Mouse (Mus musculus) MEL (cell line): Measurements from ENCODE around the gene Ttpal. TPM values are rescaled to one million over a fixed set of nuclear protein-coding genes. Genes with fewer than 3 reads are reported as not detected.

ENCODE experiments used
- DNase-seq: peaks from one replicate; pipeline ENCODE4 v3.0.0; 2011; ENCODE audit warnings: low read depth, low spot score
- H3K27ac ChIP-seq: 2 replicates; pipeline ENCODE4 v1.5.1; 2012; ENCODE audit warnings: low read depth, mild to moderate bottlenecking, control low read depth, low read length, moderate library complexity; ENCODE audit not compliant: control insufficient read depth
- H3K27me3 ChIP-seq, 2 experiments: fragments of 150-350 bp in 1 of 2; sonication (generic) in 1 of 2; 2 replicates each; pipeline ENCODE4 v1.6.1; 2012; ENCODE audit warnings: low read length in 2 of 2, mild to moderate bottlenecking in 2 of 2, improper control_type of control experiment in 1 of 2, moderate library complexity in 1 of 2; ENCODE audit not compliant: insufficient read depth in 2 of 2, control insufficient read depth in 1 of 2
- H3K36me3 ChIP-seq, 2 experiments: 2 replicates each; pipeline ENCODE4 v1.6.1; 2012 to 2014; ENCODE audit warnings: low read length in 2 of 2, improper control_type of control experiment in 1 of 2, inconsistent platforms in 1 of 2, mild to moderate bottlenecking in 1 of 2; ENCODE audit not compliant: insufficient read depth in 2 of 2, control insufficient read depth in 1 of 2
- H3K4me1 ChIP-seq, 2 experiments: fragments of 150-350 bp in 1 of 2; sonication (generic) in 1 of 2; 2 replicates each; pipeline ENCODE4 v1.6.1; 2012; ENCODE audit warnings: low read length in 2 of 2, improper control_type of control experiment in 1 of 2, mild to moderate bottlenecking in 1 of 2; ENCODE audit not compliant: insufficient read depth in 2 of 2, control insufficient read depth in 1 of 2
- H3K4me3 ChIP-seq, 2 experiments: fragments of 150-350 bp in 1 of 2; sonication (generic) in 1 of 2; 2 replicates each; pipeline ENCODE4 v1.5.1; 2012; ENCODE audit warnings: low read depth in 2 of 2, low read length in 2 of 2, mild to moderate bottlenecking in 2 of 2, moderate library complexity in 2 of 2, control low read depth in 1 of 2, improper control_type of control experiment in 1 of 2; ENCODE audit not compliant: control insufficient read depth in 1 of 2, insufficient read depth in 1 of 2
- H3K79me2 ChIP-seq: 2 replicates; pipeline ENCODE4 v1.6.1; 2012; ENCODE audit warnings: mild to moderate bottlenecking, low read length, moderate library complexity; ENCODE audit not compliant: control insufficient read depth, poor library complexity, insufficient read depth
- H3K9ac ChIP-seq: 2 replicates; pipeline ENCODE4 v1.6.1; 2012; ENCODE audit warnings: low read depth, mild to moderate bottlenecking, control low read depth, low read length, moderate library complexity; ENCODE audit not compliant: control insufficient read depth, poor library complexity, severe bottlenecking
- H3K9me3 ChIP-seq: fragments of 150-350 bp; sonication (generic); replicated peaks from 2 replicates; pipeline ENCODE4 v1.6.1; 2012; ENCODE audit warnings: mild to moderate bottlenecking, low read length, improper control_type of control experiment, moderate library complexity; ENCODE audit not compliant: insufficient read depth
- CHD1 ChIP-seq: IDR thresholded peaks from 2 replicates; pipeline ENCODE4 v1.6.1; 2012; ENCODE audit warnings: low read depth, mild to moderate bottlenecking, inconsistent platforms, low read length, improper control_type of control experiment
- CTCF ChIP-seq, 3 experiments: IDR thresholded peaks in 2 of 3; conservative IDR thresholded peaks in 1 of 3; 2 replicates each; pipeline ENCODE4 v1.5.1; 2011 to 2012; ENCODE audit warnings: low read length in 3 of 3, low read depth in 2 of 3, mild to moderate bottlenecking in 2 of 3, improper control_type of control experiment in 1 of 3, inconsistent platforms in 1 of 3, mixed read lengths in 1 of 3, moderate library complexity in 1 of 3; ENCODE audit not compliant: control insufficient read depth in 1 of 3, insufficient read depth in 1 of 3, poor library complexity in 1 of 3, severe bottlenecking in 1 of 3
- JUND ChIP-seq: IDR thresholded peaks from 2 replicates; pipeline ENCODE4 v1.6.1; 2011; ENCODE audit warnings: low read depth, mild to moderate bottlenecking, improper control_type of control experiment, low read length
- KAT2A ChIP-seq: conservative IDR thresholded peaks from 2 replicates; pipeline ENCODE4 v1.6.1; 2012; ENCODE audit warnings: low read depth, low read length, improper control_type of control experiment, inconsistent platforms
- MAFK ChIP-seq: IDR thresholded peaks from 2 replicates; pipeline ENCODE4 v1.6.1; 2011; ENCODE audit warnings: low read depth, mild to moderate bottlenecking, low read length, improper control_type of control experiment, borderline replicate concordance
- MXI1 ChIP-seq: IDR thresholded peaks from 2 replicates; pipeline ENCODE4 v1.6.1; 2011; ENCODE audit warnings: mild to moderate bottlenecking, low read depth, low read length, improper control_type of control experiment
- MYC ChIP-seq: IDR thresholded peaks from 2 replicates; pipeline ENCODE4 v1.6.1; 2011; ENCODE audit warnings: low read depth, mild to moderate bottlenecking, low read length, improper control_type of control experiment, moderate library complexity
- NELFE ChIP-seq: IDR thresholded peaks from 2 replicates; pipeline ENCODE4 v1.6.1; 2011; ENCODE audit warnings: low read depth, low read length, improper control_type of control experiment
- NRF1 ChIP-seq: IDR thresholded peaks from 2 replicates; pipeline ENCODE4 v1.6.1; 2014; ENCODE audit warnings: low read depth, mild to moderate bottlenecking, inconsistent platforms, low read length, improper control_type of control experiment, moderate library complexity; ENCODE audit not compliant: poor library complexity, insufficient read depth, severe bottlenecking
- RAD21 ChIP-seq: IDR thresholded peaks from 2 replicates; pipeline ENCODE4 v1.6.1; 2011; ENCODE audit warnings: mild to moderate bottlenecking, low read depth, low read length, improper control_type of control experiment
- SIN3A ChIP-seq: IDR thresholded peaks from 2 replicates; pipeline ENCODE4 v1.6.1; 2012; ENCODE audit warnings: low read length, improper control_type of control experiment, inconsistent platforms
- SMC3 ChIP-seq: IDR thresholded peaks from 2 replicates; pipeline ENCODE4 v1.6.1; 2011; ENCODE audit warnings: low read depth, low read length, improper control_type of control experiment
- TAL1 ChIP-seq: IDR thresholded peaks from 2 replicates; pipeline ENCODE4 v1.6.1; 2012; ENCODE audit warnings: mild to moderate bottlenecking, inconsistent platforms, low read length, moderate library complexity, mixed read lengths
- TCF12 ChIP-seq: IDR thresholded peaks from 2 replicates; pipeline ENCODE4 v1.6.1; 2014; ENCODE audit warnings: low read depth, mild to moderate bottlenecking, inconsistent platforms, low read length, improper control_type of control experiment, moderate library complexity
- UBTF ChIP-seq: IDR thresholded peaks from 2 replicates; pipeline ENCODE4 v1.6.1; 2012; ENCODE audit warnings: low read depth, mild to moderate bottlenecking, inconsistent platforms, low read length, improper control_type of control experiment, moderate library complexity, borderline replicate concordance; ENCODE audit not compliant: insufficient read depth
- USF1 ChIP-seq: IDR thresholded peaks from 2 replicates; pipeline ENCODE4 v1.6.1; 2014; ENCODE audit warnings: low read depth, mild to moderate bottlenecking, inconsistent platforms, low read length, improper control_type of control experiment, moderate library complexity
- ZC3H11A ChIP-seq: IDR thresholded peaks from 2 replicates; pipeline ENCODE4 v1.6.1; 2012; ENCODE audit warnings: low read depth, mild to moderate bottlenecking, inconsistent platforms, low read length, improper control_type of control experiment
- ZKSCAN1 ChIP-seq: IDR thresholded peaks from 2 replicates; pipeline ENCODE4 v1.6.1; 2012; ENCODE audit warnings: low read depth, mild to moderate bottlenecking, inconsistent platforms, low read length, improper control_type of control experiment, moderate library complexity
- polyA plus RNA-seq, 2 experiments: library from polyadenylated mRNA; stranded (reverse) in 1 of 2; unstranded in 1 of 2; fragments of >175 nt in 1 of 2; fragments of >200 nt in 1 of 2; gene quantifications; 2 replicates each; pipeline versions ENCODE4 v1.2.1 to v1.2.4; 2012; ENCODE audit warnings: low replicate concordance in 2 of 2, low read depth in 1 of 2; ENCODE audit not compliant: insufficient read length in 2 of 2, insufficient read depth in 1 of 2, missing spikeins in 1 of 2
- total RNA-seq: library from RNA; depleted of rRNA; stranded (reverse); fragments of 300-350 nt; gene quantifications from 2 replicates; pipeline ENCODE4 v1.2.3, GENCODE M21; 2012

Gene Ttpal
- total and polyA plus RNA-seq, 3 experiments, result 18.9 to 20.4 TPM; not detected in 1

DNA sequence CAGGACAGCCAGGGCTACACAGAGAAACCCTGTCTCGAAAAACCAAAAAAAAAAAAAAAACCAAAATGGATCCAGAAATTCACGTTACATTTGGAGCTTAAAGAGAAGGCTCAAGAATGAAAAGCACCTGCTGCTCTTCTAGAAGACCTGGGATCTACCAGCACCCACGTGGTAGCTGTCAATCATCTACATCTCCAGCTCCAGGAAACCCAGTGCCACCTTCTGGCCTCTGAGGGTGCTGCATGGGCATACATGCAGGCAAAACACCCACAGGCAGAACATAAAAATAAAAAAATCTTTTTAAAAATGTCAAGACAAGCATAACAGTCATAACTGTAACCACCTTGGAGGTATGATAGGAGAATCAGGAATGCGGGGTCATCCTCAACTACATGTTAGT lies 4.5 kb upstream of the Ttpal start (continued):
- TF ChIP-seq MXI1 (peak; percentile 96), SIN3A (peak; percentile 74), TCF12 (no peak), TAL1 (no peak), SMC3 (peak; percentile 82), MAFK (no peak), MYC (peak; percentile 96), NELFE (no peak), KAT2A (no peak)

DNA sequence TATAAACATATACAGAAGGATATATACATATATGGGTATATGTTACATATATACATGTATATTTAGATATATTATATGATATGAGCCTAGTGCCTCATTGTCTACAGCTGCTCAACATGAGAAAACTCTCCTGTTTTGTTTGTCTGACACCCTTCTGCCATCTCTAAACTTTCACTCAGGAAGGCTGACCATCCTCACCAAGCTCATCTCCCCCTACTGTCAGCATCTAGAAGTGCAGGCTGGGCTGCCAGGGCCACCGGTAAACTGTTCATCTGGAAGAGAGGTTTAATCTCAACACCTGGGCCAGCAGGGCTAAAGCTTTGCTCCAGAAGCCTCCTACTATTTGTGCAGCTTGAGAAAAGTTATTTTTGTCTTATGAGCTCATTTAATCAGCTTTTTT lies 2.9 kb upstream of the Ttpal start:
- H3K27me3 ChIP-seq, result no peaks in the 10 kb centered on the region
- H3K9me3 ChIP-seq, result no peaks in the 10 kb centered on the region
- H3K4me1 ChIP-seq, result peaks cover 8 to 17% of the 10 kb centered on the region in 2 experiments
- peak; percentile 78 for DNase-seq
- H3K27ac ChIP-seq, result no peak overlapping the region
- no peak for TF ChIP-seq TCF12
- TF ChIP-seq UBTF, result no peak
- no peak for TF ChIP-seq USF1
- peak; percentile 68 to 91 (median 81) for TF ChIP-seq CTCF (IDR thresholded peaks at IDR 0.05 in 2 of 3, conservative IDR thresholded peaks at IDR 0.05 in 1 of 3; ENCODE audit: control insufficient read depth in 1 of 3, insufficient read depth in 1 of 3, low read depth in 2 of 3, low read length in 3 of 3, poor library complexity in 1 of 3, severe bottlenecking in 1 of 3)
- TF ChIP-seq RAD21, result peak; percentile 36
- TF ChIP-seq SMC3, result peak; percentile 69
- TF ChIP-seq NELFE, result no peak
- TF ChIP-seq MXI1, result no peak
- peak; percentile 38 for TF ChIP-seq ZC3H11A
- no peak for TF ChIP-seq ZKSCAN1
- H3K4me3 ChIP-seq, result no peak overlapping the region
- peaks cover 0 to 19% of the 10 kb centered on the region in 2 experiments; a peak in 2 of 4 replicates for H3K36me3 ChIP-seq
- peaks cover 14% of the 10 kb centered on the region for H3K79me2 ChIP-seq
- no peak overlapping the region for H3K9ac ChIP-seq

DNA sequence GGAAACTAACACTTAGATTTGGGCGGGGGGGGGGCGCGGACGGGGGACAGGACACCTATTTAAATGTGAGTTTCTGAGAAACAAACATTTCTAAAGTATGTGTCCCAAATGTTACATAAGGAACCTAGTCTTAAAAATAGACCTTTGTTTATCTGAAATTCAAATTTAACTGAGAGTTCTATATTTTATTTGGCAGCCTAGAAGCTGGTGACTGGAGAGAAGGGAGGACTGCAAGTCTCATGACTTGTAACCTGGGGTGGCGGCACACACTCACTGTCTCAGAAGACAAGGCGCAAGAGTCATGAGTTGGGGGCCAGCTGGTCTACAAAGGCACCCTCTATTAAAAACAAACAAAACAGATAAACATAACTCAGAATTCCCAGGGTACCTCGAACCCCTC lies 1.0 kb upstream of the Ttpal start:
- Histone ChIP-seq H3K27ac (no peak overlapping the region), H3K36me3 (peaks cover 0 to 19% of the 10 kb centered on the region in 2 experiments; a peak in 2 of 4 replicates), H3K27me3 (no peaks in the 10 kb centered on the region), H3K4me3 (no peak overlapping the region), H3K9me3 (no peaks in the 10 kb centered on the region), H3K4me1 (peaks cover 8 to 14% of the 10 kb centered on the region in 2 experiments), H3K9ac (peak overlapping the region; percentile 53; the same call in 1 of the 2 replicates), H3K79me2 (peaks cover 23% of the 10 kb centered on the region)
- TF ChIP-seq MAFK, result no peak
- no peak for TF ChIP-seq TCF12
- TF ChIP-seq TAL1, result no peak
- TF ChIP-seq KAT2A, result no peak
- TF ChIP-seq CHD1, result no peak
- TF ChIP-seq SIN3A, result no peak
- TF ChIP-seq NRF1, result no peak
- TF ChIP-seq JUND, result no peak
- DNase-seq, result no peak
